Mouse (Mus musculus) embryo, embryonic 10 days (tissue): ENCODE measurements around the gene Vinac1.

Experiments
- DNase-seq: peaks from one replicate; pipeline ENCODE4 v3.0.0-alpha.2; 2015; ENCODE audit warnings: low spot score

Vinac1 gene

DNA sequence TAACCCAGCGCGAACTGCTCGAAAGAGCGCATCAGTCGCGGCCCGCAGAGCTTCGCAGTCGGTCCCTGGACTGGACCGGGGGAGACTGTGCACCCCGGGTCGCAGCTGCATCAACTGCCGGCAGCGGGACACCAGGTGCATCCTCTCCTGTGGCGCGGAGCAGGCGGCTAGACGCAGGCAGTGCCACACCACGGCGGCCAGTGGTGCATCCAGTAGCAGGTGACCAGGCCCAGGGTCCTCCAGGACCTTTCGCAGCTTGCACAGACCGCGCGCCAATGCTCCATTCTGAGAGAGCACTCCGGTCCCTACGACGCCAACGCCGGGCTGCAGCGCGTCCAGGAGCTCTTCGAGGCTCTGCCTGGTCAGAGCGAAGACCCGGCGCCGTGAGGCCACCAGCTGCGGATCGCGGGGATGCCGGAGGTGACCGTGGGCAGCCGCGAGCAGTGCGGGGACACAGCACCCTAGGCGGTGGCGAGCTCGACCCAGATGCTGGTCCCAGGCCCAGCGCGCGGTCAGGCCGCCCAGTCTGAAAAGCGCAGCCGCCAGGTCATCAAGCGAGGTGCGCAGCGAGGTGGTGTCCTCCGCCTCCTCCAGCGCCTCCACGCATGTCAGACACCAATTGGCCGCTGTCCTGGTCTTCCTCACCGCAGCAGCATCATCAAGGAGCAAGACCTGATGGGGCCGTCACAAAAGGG is 8.9 kb downstream of the Vinac1 start:
- peak; percentile 71 for DNase-seq

DNA sequence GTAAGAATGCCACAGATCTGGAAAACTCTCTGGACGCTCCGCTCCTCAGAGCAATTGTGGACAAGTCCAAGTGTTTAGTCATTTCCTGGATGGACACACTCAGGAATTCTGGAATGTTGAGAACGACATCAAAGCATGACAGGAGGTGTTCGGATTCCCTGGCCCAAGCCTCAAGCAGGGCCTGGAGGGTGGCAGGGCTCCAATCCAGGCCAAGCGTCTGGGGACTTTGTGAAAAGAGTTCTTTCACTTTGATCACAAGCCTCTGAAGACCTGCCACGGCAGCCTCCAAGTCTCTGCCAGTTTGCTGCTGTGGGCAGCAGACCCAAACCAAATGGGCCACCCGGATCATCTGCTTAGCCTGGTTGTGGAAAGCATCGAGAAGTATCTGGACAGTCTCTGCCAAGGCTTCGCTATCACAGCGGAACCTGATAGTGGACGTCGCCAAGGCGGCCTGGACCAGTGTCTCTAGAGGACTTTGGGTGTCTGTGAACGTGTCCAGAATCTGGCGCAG is 9.5 kb downstream of the Vinac1 start:
- peak; percentile 22 for DNase-seq

DNA sequence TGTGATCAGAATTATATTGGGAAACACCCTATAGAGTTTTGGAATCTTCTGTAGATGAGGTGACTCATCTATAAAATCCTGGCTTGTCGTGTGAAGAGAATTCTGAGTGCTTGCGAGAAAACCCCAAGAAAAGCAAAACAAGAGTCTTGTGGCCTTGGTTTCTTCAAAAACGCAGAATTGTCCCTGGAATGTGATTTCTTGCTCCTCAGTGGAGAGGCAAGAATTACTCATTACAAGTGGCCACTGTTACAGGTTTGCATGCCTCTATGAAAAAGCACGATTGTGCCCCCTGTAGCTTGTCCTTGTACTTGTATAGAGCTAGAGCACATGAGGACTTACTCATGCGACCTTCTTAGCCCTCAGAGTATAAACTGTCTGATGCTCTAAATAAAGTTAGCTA is 12.6 kb downstream of the Vinac1 start:
- no peak for DNase-seq

DNA sequence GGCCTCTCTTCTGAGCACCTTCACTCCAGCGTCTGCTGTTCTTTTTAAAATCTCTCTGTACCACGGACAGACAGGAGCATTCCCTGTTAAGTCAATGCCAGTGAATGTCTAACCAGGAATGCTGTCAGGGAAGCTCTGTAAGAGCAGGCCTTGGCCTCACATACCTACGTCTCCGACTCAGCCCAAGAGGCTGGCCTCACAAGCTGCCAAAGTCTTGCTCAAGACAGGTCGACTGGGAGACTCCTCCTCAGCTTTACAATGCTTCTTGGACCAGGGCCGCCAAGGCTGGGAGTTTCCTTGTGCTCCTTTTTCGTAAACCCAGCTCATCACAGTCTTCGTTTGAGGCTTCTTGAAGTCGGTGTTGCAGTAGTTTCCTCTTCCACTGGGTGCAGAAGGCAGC is 23.2 kb downstream of the Vinac1 start:
- DNase-seq, result no peak

DNA sequence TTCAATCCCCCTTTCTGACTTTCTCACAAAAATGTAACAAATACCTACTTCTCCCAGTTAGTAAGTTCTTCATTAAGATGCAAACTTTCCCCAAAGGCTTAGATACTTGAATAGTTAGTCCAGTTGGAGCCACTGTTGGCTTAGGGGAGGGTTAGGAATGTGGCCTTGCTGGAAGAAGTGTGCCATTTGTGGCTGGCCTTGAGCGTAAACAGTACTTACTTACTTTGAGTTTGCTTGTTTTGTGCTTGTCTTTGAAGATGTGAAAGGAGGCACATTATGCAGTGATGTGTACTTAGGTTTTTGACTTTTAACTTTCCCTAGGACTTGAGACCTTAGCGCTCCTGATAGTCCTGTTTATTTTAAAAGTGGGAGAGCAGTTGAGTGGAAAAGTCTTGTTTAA is 27.9 kb downstream of the Vinac1 start:
- DNase-seq, result no peak

DNA sequence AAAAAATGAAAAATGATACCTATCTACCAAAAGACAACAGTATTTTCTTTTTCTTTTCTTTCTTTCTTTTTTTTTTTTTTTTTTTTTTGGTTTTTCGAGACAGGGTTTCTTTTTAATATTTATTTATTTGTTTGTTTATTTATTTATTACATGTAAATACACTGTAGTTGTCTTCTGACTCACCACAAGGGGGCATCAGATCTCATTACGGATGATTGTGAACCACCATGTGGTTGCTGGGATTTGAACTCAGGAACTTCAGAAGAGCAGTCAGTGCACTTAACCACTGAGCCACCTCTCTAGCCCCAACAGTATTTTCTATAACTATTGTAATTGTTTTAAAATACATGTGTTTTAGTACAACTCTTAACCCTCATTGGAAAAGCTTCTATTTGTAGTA is 39.1 kb downstream of the Vinac1 start:
- DNase-seq, result peak; percentile 10

DNA sequence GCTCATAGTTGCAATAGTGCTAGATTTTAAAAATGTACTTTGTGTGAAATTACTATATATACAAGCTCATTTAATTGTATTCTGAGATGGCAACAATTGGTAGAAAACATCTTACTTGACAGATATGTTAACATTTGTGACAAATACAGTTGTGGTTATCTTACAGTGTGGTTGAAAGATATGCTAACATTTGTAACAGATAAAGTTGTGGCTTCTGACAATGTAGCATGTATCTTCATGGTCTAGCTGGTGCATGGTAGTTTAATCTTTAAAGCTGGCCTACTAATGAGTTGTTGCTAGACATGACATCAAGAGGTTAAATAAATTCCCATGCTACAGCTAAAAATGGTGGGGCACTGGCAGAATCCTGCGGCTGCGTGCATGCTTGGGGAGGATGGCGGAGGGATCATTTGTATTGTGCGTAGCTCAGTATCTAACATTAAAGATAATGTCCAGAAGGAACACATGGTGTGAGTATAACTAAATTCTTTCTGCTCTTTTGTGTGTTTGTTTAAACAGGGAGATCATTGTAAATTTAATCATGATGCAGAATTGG is 41.7 kb downstream of the Vinac1 start:
- no peak for DNase-seq

DNA sequence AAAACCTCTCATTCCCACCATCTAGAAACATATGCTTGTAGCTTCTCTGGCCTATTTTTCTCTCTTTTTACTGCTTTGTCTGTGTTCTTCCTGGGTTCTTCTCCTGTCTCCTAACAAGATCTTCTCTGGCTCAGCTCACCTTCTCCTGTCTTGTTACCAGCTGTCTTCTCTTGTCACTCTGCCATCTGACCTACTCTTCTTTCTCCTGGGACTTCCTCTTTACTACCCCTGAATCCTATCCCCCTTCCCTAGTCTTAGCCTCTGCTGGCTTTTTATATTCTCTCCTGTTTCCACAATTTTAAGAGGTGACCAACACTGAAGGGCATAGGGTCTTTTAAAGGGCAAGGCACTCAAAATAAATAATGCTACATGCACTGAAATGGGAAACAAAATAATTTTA is 43.1 kb downstream of the Vinac1 start:
- DNase-seq, result no peak

DNA sequence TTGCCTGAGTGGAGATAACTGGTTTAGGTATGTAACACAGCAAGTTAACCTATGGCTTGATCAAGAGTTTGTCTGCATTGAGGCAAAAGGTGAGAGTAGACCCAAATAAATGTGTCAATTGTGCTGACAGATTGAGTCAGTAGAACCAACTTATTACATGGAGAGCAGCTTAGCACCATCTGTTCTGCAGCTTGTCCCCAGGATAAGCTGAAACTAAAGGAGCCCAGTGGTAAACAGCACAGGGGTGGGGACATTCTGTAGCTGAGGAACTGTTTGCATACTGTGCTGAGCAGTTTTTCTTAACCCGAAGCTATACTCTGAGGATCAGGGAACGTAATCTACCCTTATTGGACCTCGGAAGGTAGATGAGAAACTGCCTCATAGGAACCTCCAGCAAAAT is 63.2 kb downstream of the Vinac1 start:
- no peak for DNase-seq

DNA sequence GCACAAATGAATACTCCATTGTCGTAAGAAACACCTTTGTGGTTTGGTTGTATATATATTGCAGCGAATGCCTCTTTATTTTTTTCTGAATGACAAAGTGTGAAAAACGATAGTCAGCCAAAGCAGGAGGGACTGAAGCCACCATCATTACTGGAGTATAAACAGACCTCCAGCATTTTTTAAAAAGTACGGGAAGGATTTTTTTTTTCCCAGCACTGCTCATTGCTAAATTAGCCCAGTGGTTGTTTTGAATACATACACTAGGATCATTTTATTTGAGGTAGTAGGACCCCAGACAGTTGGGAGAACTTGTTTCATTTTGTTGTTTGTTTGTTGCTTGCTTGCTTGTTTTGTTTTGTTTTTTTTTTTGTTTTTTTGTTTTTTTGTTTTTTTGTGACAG is 72.4 kb downstream of the Vinac1 start:
- no peak for DNase-seq
